Mouse (Mus musculus) G1E (cell line): ENCODE data around the gene Sugt1.

Experiments used
- CTCF ChIP-seq: IDR thresholded peaks from 2 replicates; pipeline ENCODE4 v1.5.1; 2012; ENCODE audit warnings: low read depth, low read length, inconsistent platforms, mixed read lengths
- GATA1 ChIP-seq: IDR thresholded peaks from 2 replicates; pipeline ENCODE4 v1.6.1; 2012; ENCODE audit warnings: borderline replicate concordance, low read length, inconsistent platforms, mixed read lengths
- POLR2AphosphoS5 ChIP-seq: IDR thresholded peaks from 2 replicates; pipeline ENCODE4 v1.6.1; 2012; ENCODE audit warnings: low read depth, low read length, inconsistent platforms; ENCODE audit not compliant: insufficient replicate concordance

GRCm38 (mm10) chr14:79661005-79661917 lies 73.8 kb downstream of the Sugt1 start:
- 0 out of 2 replicates have a peak, but pooled peaks have one; percentile 31 for TF ChIP-seq CTCF
- no peak for TF ChIP-seq GATA1
- no peak for TF ChIP-seq POLR2AphosphoS5
